Mouse (Mus musculus): ENCODE results near the gene Olfr1500. TPM values are rescaled to one million over a fixed set of nuclear protein-coding genes. Genes with fewer than 3 reads are reported as not detected.

The Olfr1500 gene
- not detected for polyA plus RNA-seq (2014; fragmentation: Illumina TruSeq; extraction: RNeasy Lipid Tissue Mini Kit (QIAGEN cat#74804))

GRCm38 (mm10) chr19:13830388-13830787 lies at the start of gene Olfr1500:
Gene Olfr1500, minus strand, starts transcription at chr19:13830488.

GRCm38 (mm10) chr19:13861495-13861894 lies 31.2 kb upstream of the Olfr1500 start, which contains the start of gene Olfr1502:
Gene Olfr1502, plus strand, starts transcription at chr19:13861795.

GRCm38 (mm10) chr19:13850592-13850991 lies 20.3 kb upstream of the Olfr1500 start, which contains the start of gene Olfr1501:
Gene Olfr1501, minus strand, starts transcription at chr19:13850692.

GRCm38 (mm10) chr19:13819347-13819746 lies 10.9 kb downstream of the Olfr1500 start, which contains the start of gene Olfr1499:
Gene Olfr1499, minus strand, starts transcription at chr19:13819447.

GRCm38 (mm10) chr19:13798102-13798501 lies 32.2 kb downstream of the Olfr1500 start, which contains the start of gene Olfr1497:
Gene Olfr1497, minus strand, starts transcription at chr19:13798202.

GRCm38 (mm10) chr19:13777578-13777977 lies 52.7 kb downstream of the Olfr1500 start, which contains the start of gene Olfr1496:
Gene Olfr1496, plus strand, starts transcription at chr19:13777878.

Other genes with a start within 250 kb of the Olfr1500 start
- gene Olfr1484, start 247.0 kb downstream of the Olfr1500 start, polyA plus RNA-seq (2014; fragmentation: Illumina TruSeq; extraction: RNeasy Lipid Tissue Mini Kit (QIAGEN cat#74804)), result not detected
- gene Olfr1487, start 213.1 kb downstream of the Olfr1500 start, polyA plus RNA-seq (2014; fragmentation: Illumina TruSeq; extraction: RNeasy Lipid Tissue Mini Kit (QIAGEN cat#74804)), result not detected
- gene Olfr1489, start 198.9 kb downstream of the Olfr1500 start, polyA plus RNA-seq (2014; fragmentation: Illumina TruSeq; extraction: RNeasy Lipid Tissue Mini Kit (QIAGEN cat#74804)), result not detected
- not detected for gene Olfr1490, start 179.4 kb downstream of the Olfr1500 start, polyA plus RNA-seq (2014; fragmentation: Illumina TruSeq; extraction: RNeasy Lipid Tissue Mini Kit (QIAGEN cat#74804))
- gene Olfr1491, start 133.2 kb downstream of the Olfr1500 start, polyA plus RNA-seq (2014; fragmentation: Illumina TruSeq; extraction: RNeasy Lipid Tissue Mini Kit (QIAGEN cat#74804)), result not detected
- not detected for gene Olfr1493-ps1, start 107.2 kb downstream of the Olfr1500 start, polyA plus RNA-seq (2014; fragmentation: Illumina TruSeq; extraction: RNeasy Lipid Tissue Mini Kit (QIAGEN cat#74804))
- gene Olfr1494, start 90.8 kb downstream of the Olfr1500 start, polyA plus RNA-seq (2014; fragmentation: Illumina TruSeq; extraction: RNeasy Lipid Tissue Mini Kit (QIAGEN cat#74804)), result not detected
- gene Olfr1495, start 65.9 kb downstream of the Olfr1500 start, polyA plus RNA-seq (2014; fragmentation: Illumina TruSeq; extraction: RNeasy Lipid Tissue Mini Kit (QIAGEN cat#74804)), result not detected
- gene Olfr1496, start 52.6 kb downstream of the Olfr1500 start, polyA plus RNA-seq (2014; fragmentation: Illumina TruSeq; extraction: RNeasy Lipid Tissue Mini Kit (QIAGEN cat#74804)), result not detected
- not detected for gene Olfr1497, start 32.3 kb downstream of the Olfr1500 start, polyA plus RNA-seq (2014; fragmentation: Illumina TruSeq; extraction: RNeasy Lipid Tissue Mini Kit (QIAGEN cat#74804))
- gene Olfr1499, start 11.0 kb downstream of the Olfr1500 start, polyA plus RNA-seq (2014; fragmentation: Illumina TruSeq; extraction: RNeasy Lipid Tissue Mini Kit (QIAGEN cat#74804)), result not detected
- gene Olfr1501, start 20.2 kb upstream of the Olfr1500 start, polyA plus RNA-seq (2014; fragmentation: Illumina TruSeq; extraction: RNeasy Lipid Tissue Mini Kit (QIAGEN cat#74804)), result not detected
- gene Olfr1502, start 31.3 kb upstream of the Olfr1500 start, polyA plus RNA-seq (2014; fragmentation: Illumina TruSeq; extraction: RNeasy Lipid Tissue Mini Kit (QIAGEN cat#74804)), result not detected
- not detected for gene Olfr1504, start 67.4 kb upstream of the Olfr1500 start, polyA plus RNA-seq (2014; fragmentation: Illumina TruSeq; extraction: RNeasy Lipid Tissue Mini Kit (QIAGEN cat#74804))
- gene Olfr1505, start 83.0 kb upstream of the Olfr1500 start, polyA plus RNA-seq (2014; fragmentation: Illumina TruSeq; extraction: RNeasy Lipid Tissue Mini Kit (QIAGEN cat#74804)), result not detected